Mouse (Mus musculus): ENCODE measurements around the gene Cyp2s1.

- TF ChIP-seq CTCF (IDR thresholded peaks at IDR 0.05; ENCODE audit: borderline replicate concordance, insufficient read depth, low read depth, low read length) = no peak
- TF ChIP-seq POLR2A (IDR thresholded peaks at IDR 0.05; ENCODE audit: borderline replicate concordance, insufficient read depth, low read length) = no peak
Measured at GRCm38 (mm10) chr7:25804792-25805191, 11.9 kb downstream of the Cyp2s1 start.

Data from cerebellum, adult 2 months (tissue).